Mouse (Mus musculus) kidney, postnatal 0 days (tissue): ENCODE results near the gene Rxfp2. TPM values are rescaled to one million over a fixed set of nuclear protein-coding genes. Genes with fewer than 3 reads are reported as not detected.

Source experiments
- ATAC-seq: fragments of 200-750 bp; cut with Nextera tagmentation; replicated peaks from 2 replicates; pipeline ENCODE4 v1.8.0; 2017; ENCODE audit warnings: low read depth, moderate number of reproducible peaks, moderate TSS enrichment, moderate library complexity; ENCODE audit not compliant: low FRiP score
- DNase-seq: peaks from one replicate; pipeline ENCODE4 v3.0.0-alpha.2; 2016; ENCODE audit warnings: low spot score
- H3K27ac ChIP-seq: fragments of 300-500 bp; sonication (generic); 2 replicates; pipeline ENCODE4 v1.5.1; 2014; ENCODE audit warnings: mild to moderate bottlenecking
- H3K27me3 ChIP-seq: fragments of 300-500 bp; sonication (generic); 2 replicates; pipeline ENCODE4 v1.6.1; 2014; ENCODE audit warnings: low read length, mixed read lengths; ENCODE audit not compliant: insufficient read depth
- H3K36me3 ChIP-seq: fragments of 300-500 bp; sonication (generic); 2 replicates; pipeline ENCODE4 v1.6.1; 2014; ENCODE audit warnings: low read length, mixed read lengths; ENCODE audit not compliant: insufficient read depth
- H3K4me1 ChIP-seq: fragments of 300-500 bp; sonication (generic); replicated peaks from 2 replicates; pipeline ENCODE4 v1.6.1; 2014; ENCODE audit warnings: antibody characterized with exemption, low read length, mixed read lengths; ENCODE audit not compliant: insufficient read depth
- H3K4me2 ChIP-seq: fragments of 300-500 bp; sonication (generic); 2 replicates; pipeline ENCODE4 v1.6.1; 2014; ENCODE audit warnings: mild to moderate bottlenecking, low read length, moderate library complexity, mixed read lengths
- H3K4me3 ChIP-seq: fragments of 300-500 bp; sonication (generic); replicated peaks from 2 replicates; pipeline ENCODE4 v1.5.1; 2014; ENCODE audit warnings: low read depth, low read length
- H3K9ac ChIP-seq: fragments of 300-500 bp; sonication (generic); 2 replicates; pipeline ENCODE4 v1.6.1; 2014; ENCODE audit warnings: low read depth, low read length
- H3K9me3 ChIP-seq: fragments of 300-500 bp; sonication (generic); replicated peaks from 2 replicates; pipeline ENCODE4 v1.6.1; 2016; ENCODE audit warnings: low read length, inconsistent platforms, mixed read lengths
- CTCF ChIP-seq: IDR thresholded peaks from 2 replicates; pipeline ENCODE4 v1.5.1; 2016; ENCODE audit warnings: antibody characterized with exemption, low read depth, mild to moderate bottlenecking, moderate library complexity
- WGBS: fragments of 180-500 bp; shearing (Covaris S2); extraction: QIAGEN DNeasy Blood & Tissue Kit; methylation state at CpG from one replicate; pipeline ENCODE4 v1.1.7; 2014; 5-methylcytosine and 5-hydroxymethylcytosine counted together
- polyA plus RNA-seq: library from polyadenylated mRNA; unstranded; fragments of >200 nt; fragmentation: Nextera tagmentation; extraction: Ambion mirVana; gene quantifications from 2 replicates; pipeline ENCODE4 v1.2.1, GENCODE M21; 2015

The Rxfp2 gene
- polyA plus RNA-seq, 1 experiment from 2014 or later, result 0.46 TPM

DNA sequence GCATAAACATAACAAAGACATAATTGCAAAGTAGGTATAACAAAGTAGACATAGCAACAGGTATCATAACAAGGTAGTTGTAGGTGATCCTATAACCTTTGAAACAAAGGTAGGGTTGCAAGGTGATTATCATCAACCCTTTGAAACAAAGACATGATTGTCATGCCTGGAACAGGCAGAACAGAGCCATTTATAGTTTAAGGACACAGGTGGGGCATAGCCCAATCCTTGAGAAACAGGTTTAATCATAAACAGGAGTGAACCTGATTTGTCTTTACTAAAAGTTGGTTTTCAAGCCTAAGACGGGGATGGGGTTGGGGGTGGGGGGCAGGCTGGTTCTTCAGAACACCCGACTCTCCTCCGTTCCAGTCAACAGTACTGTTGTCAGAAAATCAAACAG is 13.2 kb downstream of the Rxfp2 start:
- no peak overlapping the region for H3K4me3 ChIP-seq
- no peaks in the 10 kb centered on the region for H3K36me3 ChIP-seq
- H3K27ac ChIP-seq, result 0 out of 2 replicates have a peak overlapping the region, but pooled peaks have one; percentile 64
- peak; percentile 26 for ATAC-seq
- H3K9me3 ChIP-seq, result no peaks in the 10 kb centered on the region
- H3K9ac ChIP-seq, result no peak overlapping the region
- no peak for TF ChIP-seq CTCF
- H3K4me2 ChIP-seq, result no peak overlapping the region
- no peaks in the 10 kb centered on the region for H3K27me3 ChIP-seq
- WGBS, result 34% methylated on average over 3 of the region's 3 CpGs
- peaks cover 23% of the 10 kb centered on the region for H3K4me1 ChIP-seq
- no peak for DNase-seq

DNA sequence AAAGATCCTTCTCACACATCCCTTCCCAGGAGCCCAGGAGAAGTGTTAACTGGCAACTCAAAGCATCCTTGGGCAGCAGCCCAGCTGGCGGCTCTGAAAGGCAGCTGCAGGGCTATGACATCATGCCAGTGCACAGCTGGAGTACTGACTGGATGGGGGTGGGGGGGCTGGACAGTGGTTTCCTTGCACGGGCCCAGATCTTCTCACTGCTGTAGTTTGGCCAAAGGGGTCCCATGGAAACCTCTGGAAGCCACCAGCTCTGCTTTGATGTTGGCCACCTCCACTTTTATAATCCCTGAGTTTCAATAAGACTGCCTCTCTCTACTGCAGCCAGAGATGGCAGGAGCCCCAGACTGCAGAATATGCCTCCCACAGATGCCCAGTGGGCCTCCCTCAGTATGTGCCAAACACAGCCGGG is 13.6 kb downstream of the Rxfp2 start:
- TF ChIP-seq CTCF, result no peak
- ATAC-seq, result peak; percentile 27
- DNase-seq, result no peak
- Histone ChIP-seq H3K36me3 (no peaks in the 10 kb centered on the region), H3K4me3 (no peak overlapping the region), H3K4me2 (no peak overlapping the region), H3K9me3 (no peaks in the 10 kb centered on the region), H3K27me3 (no peaks in the 10 kb centered on the region), H3K4me1 (peaks cover 23% of the 10 kb centered on the region), H3K27ac (peak overlapping the region; percentile 64; the same call in 1 of the 2 replicates), H3K9ac (no peak overlapping the region)
- 29% methylated on average over 3 of the region's 3 CpGs for WGBS

DNA sequence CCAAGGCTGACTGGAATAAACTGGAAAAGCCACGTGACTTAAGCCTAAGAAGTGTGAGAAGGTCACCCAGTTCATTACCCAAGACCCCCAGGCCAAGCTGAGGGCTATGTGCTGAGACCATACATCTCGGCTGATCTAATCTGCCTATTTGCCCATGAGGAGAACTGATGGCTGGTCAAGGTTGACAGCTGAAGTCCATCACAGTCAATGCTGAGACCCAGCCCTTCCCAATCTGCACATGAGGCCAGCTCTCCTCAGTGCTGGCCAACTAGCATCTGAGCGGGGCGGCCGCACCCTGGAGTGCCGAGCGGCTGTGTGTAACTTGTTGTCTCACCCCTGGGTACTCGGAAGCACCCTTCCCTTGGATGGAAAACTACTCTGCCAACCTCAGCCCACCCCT is 17.8 kb downstream of the Rxfp2 start:
- no peak for TF ChIP-seq CTCF
- no peak overlapping the region for H3K4me2 ChIP-seq
- H3K9ac ChIP-seq, result no peak overlapping the region
- H3K9me3 ChIP-seq, result no peaks in the 10 kb centered on the region
- H3K36me3 ChIP-seq, result no peaks in the 10 kb centered on the region
- ATAC-seq (no peak), DNase-seq (no peak)
- H3K4me1 ChIP-seq, result peaks cover 18% of the 10 kb centered on the region
- 66% methylated on average over 8 of the region's 8 CpGs for WGBS
- no peaks in the 10 kb centered on the region for H3K27me3 ChIP-seq
- H3K27ac ChIP-seq, result no peak overlapping the region
- no peak overlapping the region for H3K4me3 ChIP-seq

DNA sequence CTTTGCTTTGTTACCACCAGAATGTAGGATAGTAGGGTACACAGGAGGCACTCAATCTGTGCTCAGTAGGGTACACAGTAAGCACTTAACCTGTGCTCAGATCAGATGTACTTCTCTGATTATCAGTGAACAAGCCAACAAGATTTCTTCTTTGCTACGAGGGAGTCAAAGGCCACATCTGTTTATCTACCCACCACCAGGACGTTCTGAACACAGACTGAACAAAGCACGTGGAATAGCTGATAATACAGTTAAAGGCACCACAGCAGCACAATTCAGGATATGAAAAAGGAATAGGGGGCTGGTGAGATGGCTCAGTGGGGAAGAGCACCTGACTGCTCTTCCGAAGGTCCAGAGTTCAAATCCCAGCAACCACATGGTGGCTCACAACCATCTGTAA is 18.4 kb downstream of the Rxfp2 start:
- ATAC-seq (no peak), DNase-seq (no peak)
- H3K9ac ChIP-seq, result no peak overlapping the region
- H3K4me2 ChIP-seq, result no peak overlapping the region
- H3K27me3 ChIP-seq, result no peaks in the 10 kb centered on the region
- no peaks in the 10 kb centered on the region for H3K9me3 ChIP-seq
- no peak overlapping the region for H3K27ac ChIP-seq
- WGBS, result 56% methylated on average over 4 of the region's 4 CpGs
- no peak for TF ChIP-seq CTCF
- no peaks in the 10 kb centered on the region for H3K36me3 ChIP-seq
- no peak overlapping the region for H3K4me3 ChIP-seq
- H3K4me1 ChIP-seq, result peaks cover 11% of the 10 kb centered on the region

DNA sequence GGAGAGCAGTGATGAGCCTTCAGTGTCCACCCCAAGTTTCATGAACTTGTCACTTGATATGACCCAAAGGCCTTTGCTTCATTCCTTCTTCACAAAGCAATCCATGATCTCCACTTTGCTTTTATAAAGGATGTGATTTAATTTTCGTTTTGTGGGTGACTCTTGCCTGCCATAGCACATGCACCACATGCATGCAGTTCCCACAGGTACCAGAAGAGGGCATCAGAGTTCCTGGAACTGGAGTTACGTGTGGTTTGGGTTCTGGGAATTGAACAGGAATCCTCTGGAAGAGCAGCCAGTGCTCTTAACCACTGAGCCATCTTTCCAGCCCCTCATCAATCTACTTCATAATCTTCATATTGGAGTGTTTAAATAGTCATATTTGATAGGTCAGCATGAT is 26.1 kb downstream of the Rxfp2 start:
- Histone ChIP-seq H3K9ac (no peak overlapping the region), H3K4me1 (0 out of 2 replicates have a peak, but pooled peaks cover 3% of the 10 kb centered on the region), H3K27ac (no peak overlapping the region), H3K36me3 (no peaks in the 10 kb centered on the region), H3K9me3 (no peaks in the 10 kb centered on the region), H3K4me3 (no peak overlapping the region), H3K27me3 (no peaks in the 10 kb centered on the region), H3K4me2 (no peak overlapping the region)
- WGBS, result 85% methylated on average over 2 of the region's 2 CpGs
- peak; percentile 33; the same call in 1 of the 2 replicates for TF ChIP-seq CTCF
- ATAC-seq, result no peak
- no peak for DNase-seq

DNA sequence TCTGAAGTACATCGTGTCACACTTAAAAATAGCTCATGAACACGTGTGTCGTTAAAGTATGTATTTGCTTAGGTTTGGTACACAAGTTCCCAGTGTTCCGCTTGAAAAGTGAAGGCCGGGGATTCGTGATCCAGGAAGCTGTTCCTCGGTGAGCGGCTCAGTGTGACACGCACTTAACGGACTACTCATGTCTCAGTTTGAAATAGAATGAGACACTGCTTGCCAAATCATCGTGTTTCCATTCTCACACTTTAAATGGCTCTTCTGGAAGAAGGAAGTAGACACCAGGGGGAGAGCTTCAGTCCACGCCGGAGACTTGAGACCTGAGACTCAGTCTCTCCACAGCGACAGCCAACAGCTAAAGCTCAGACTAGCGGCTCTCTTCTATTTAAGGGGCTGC is 28.0 kb downstream of the Rxfp2 start:
- no peak for ATAC-seq
- H3K27ac ChIP-seq, result no peak overlapping the region
- no peak for TF ChIP-seq CTCF

DNA sequence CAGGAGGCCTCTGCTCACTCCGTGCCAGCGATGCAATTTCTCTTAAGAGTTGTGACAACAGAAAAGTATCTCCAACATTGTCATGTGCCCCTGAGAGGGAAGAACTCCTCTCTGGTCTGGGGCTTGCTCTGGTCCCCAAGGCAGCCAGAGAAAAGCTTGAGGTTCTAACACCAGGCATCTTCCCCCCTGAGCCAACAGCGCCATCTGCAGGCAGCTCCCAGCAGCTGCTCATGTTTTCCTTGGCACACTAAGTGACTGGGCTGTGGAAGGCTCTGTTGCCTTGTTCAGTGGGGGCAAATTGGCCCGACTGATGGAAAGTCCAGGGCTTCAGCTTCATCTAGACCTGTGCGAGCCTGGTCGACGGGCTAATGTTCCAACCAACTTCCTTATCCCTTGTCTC is 31.5 kb downstream of the Rxfp2 start:
- Histone ChIP-seq H3K27me3 (no peaks in the 10 kb centered on the region), H3K9ac (no peak overlapping the region), H3K9me3 (no peaks in the 10 kb centered on the region), H3K27ac (no peak overlapping the region), H3K4me3 (no peak overlapping the region), H3K4me2 (no peak overlapping the region), H3K4me1 (0 out of 2 replicates have a peak, but pooled peaks cover 3% of the 10 kb centered on the region), H3K36me3 (no peaks in the 10 kb centered on the region)
- no peak for ATAC-seq
- DNase-seq, result peak; percentile 61
- peak; percentile 76 for TF ChIP-seq CTCF
- 46% methylated on average over 7 of the region's 7 CpGs for WGBS

More for the DNA sequence above, 28.0 kb downstream of the Rxfp2 start:
- H3K27me3 ChIP-seq, result no peaks in the 10 kb centered on the region
- no peak for DNase-seq
- no peaks in the 10 kb centered on the region for H3K36me3 ChIP-seq
- no peak overlapping the region for H3K4me2 ChIP-seq
- 32% methylated on average over 15 of the region's 15 CpGs for WGBS
- H3K9ac ChIP-seq, result no peak overlapping the region
- H3K9me3 ChIP-seq, result no peaks in the 10 kb centered on the region
- 0 out of 2 replicates have a peak, but pooled peaks cover 3% of the 10 kb centered on the region for H3K4me1 ChIP-seq
- H3K4me3 ChIP-seq, result no peak overlapping the region
